Mouse (Mus musculus) WW6 (cell line): Measurements from ENCODE around the gene Ptger3.

Source experiments
- DNase-seq: peaks from one replicate; pipeline ENCODE4 v3.0.0-alpha.2; 2013; ENCODE audit warnings: low read depth, low spot score

The Ptger3 gene

DNA sequence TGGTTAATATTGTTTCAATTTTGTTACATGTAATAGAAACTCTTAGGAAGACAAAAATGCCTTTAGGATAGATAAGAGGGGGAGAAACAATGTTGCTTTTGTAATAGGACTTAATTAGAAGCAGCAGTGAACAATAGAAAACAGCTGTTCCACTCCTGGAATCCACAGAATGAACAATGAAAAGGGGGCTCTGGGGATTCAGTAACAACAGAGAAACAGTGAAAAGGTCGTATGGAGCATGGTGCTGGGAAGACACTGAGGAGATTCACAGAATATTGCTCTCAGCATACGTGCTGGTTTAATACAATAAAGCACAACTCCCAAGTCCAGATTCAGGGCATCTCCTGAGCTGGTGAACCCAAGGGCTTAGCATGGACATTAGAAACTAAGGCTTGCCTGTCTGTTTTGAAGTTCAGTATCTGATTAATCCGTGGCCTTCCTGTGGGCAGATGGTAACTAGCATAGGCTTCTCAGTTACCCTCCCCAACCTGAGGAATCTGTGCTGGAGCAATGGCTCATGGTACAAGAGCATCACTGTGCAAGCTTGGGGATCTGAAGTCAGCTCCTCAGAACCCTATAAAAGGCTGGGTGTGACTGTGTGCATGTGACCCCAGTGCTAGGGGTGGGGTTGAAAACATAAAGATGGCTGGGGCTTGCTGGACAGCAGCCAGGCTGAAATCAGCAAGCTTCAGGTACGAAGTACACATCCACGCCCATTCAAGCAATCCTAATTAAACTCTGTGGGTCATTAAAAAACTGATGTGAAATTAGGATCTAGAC lies 16.1 kb downstream of the Ptger3 start:
- DNase-seq, result no peak

DNA sequence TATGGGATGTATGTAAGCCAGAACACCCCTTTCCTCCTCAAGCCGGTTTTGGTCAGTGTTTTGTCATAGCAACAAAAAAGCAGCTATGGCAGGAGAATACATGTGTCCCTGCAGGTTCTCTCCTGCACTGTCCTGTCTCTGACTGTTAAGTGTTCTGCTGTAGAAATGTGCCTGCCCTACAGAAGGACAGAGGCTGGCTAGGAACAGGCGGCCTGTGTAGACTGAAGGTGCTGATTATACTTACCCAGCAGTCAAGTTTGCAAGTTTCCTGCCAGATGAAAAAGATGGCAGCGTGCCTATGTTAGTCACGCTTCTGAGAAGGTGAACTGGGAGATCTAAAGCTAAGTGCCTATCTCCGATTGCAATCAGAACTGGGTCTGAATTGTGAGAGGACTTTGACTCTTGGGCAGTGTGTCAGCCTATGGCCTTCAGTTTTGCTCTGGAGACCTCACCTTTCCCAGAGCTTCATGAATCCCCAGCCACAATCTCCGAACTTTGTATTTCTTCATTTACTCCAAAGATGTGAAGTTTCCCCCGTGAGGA lies 31.2 kb downstream of the Ptger3 start:
- no peak for DNase-seq

GRCm38 (mm10) chr3:157604684-157605410 lies 38.2 kb downstream of the Ptger3 start:
- no peak for DNase-seq

DNA sequence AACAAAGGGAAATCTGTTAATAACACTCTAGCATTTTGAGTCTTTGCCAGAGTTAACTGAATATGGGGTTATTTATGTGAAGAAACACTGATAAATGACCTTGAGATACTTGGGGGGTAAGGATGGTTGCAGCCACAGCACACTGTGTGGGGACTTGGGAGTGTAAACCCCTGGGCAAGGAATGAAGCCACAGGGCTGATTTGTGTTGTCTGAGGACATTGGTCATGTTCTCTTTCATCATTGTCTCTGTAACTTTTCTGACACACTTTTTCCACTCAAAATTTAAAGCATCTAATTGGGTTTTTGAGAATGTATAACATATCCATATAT lies 38.7 kb downstream of the Ptger3 start:
- DNase-seq, result no peak

DNA sequence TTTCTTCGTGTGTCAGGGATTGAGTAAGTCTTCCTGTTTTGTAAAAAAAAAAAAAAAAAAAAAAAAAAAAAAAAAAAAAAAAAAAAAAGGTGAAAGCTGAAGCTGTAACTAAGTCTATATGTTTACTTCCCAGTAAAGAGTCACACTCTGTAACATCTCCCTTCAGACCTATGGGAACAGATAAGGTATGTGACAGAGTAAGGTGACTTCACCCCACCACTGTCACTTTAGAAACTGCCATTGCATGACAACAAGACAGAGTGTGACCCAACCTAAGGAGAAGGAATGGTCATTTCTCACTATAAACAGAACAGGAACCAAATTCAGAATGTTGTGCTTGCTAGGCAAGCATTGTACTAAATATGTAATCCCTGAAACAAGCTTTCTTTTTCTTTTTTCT lies 46.9 kb downstream of the Ptger3 start:
- no peak for DNase-seq

DNA sequence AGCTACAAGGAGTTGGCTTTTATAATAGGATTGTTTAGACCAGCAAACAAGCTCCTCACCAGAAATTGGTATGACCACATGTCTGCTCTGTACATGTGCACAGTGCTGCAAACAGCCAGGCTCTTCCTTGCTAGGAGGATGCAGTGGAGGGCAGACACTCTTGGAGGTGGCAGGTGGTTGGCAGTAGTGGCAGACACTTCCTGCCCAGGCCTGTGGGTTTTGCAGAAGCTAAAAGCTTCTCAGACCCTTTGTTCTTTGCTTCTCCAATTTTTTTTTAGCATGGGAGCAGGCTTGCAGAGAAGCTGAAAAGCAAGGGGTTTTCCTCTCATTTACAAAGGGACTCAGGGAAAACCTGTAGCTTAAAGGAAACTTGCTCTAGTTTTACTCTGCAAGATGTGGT lies 50.3 kb downstream of the Ptger3 start:
- DNase-seq, result no peak

GRCm38 (mm10) chr3:157627407-157627806 lies 60.7 kb downstream of the Ptger3 start:
- DNase-seq, result no peak

DNA sequence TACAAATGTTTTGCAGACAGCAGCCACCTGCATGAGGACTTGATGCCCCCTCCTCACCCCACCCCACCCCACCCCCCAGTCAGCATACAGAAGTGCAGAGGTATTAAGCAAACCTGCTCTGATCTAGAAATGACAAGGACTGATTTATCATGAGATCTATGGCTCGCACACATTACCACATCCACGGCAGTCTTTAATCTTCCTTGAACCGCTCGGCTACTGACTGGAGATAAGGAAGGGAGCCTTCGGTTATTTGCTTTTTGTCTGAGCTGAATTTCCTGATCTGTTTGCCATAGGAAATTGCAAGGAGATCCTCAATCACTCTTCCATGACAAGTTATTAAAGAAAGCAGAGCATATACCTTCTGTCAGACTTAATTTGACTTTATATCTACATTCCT lies 64.0 kb downstream of the Ptger3 start:
- DNase-seq, result no peak

DNA sequence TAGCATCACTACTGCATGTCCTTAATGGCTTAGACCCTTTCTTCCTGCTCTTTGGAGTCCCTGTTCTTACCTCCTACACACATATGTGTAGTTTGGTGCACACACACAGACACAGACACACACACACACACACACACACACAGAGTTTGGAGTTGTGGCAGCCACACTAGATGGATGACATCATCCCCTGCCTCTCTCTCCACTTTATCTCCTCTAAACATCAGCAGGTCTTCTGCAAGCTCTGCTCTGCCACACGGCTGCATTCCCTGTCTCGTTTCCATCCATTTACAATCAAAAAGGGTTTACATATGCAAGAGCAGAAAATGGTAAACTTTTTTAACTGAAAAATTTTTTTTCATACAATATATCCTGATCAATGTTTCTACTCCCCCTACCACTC lies 64.7 kb downstream of the Ptger3 start:
- DNase-seq, result no peak

GRCm38 (mm10) chr3:157634431-157634830 lies 67.7 kb downstream of the Ptger3 start:
- no peak for DNase-seq

GRCm38 (mm10) chr3:157635713-157636112 lies 69.0 kb downstream of the Ptger3 start:
- DNase-seq, result no peak

GRCm38 (mm10) chr3:157636887-157637286 lies 70.2 kb downstream of the Ptger3 start:
- DNase-seq, result no peak

DNA sequence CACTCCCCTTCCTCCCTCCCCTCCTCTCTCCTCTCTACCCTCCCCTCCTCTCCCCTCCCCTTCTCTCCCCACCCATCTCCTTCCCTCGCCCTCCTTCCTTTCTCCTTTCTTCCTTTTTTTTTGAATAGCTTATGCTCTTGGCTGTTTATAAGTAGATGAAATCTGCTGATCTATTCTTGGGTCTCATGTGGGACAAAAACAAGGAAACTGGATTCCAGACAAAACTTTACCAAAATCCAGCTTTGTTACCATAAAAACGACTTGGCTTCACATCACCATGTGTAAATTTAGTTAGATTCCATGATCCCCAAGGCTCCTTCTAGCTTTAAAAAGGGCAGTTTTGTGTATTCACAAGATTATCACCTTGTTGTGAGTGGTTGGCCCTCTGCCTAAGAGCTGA lies 70.6 kb downstream of the Ptger3 start:
- no peak for DNase-seq

GRCm38 (mm10) chr3:157641634-157642033 lies 74.9 kb downstream of the Ptger3 start:
- DNase-seq, result no peak

DNA sequence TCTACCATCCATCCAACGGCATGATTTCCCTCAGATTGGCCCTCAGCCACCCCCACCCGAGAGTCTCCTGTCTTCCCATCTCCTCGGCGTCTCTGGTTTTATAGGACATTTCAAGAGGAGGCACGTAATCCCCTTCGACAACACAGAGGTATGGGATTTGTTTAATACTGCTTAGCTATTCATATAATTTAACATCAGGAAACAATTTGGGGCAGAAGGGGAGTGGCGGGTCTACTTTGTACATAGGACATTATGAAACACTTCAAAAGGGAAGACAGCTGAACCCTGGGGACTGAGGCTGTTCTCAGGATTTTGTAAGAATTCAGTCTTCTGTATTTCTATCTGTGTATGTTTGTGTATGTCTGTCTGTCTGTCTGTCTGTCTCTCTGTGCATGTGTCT lies 94.9 kb downstream of the Ptger3 start:
- no peak for DNase-seq

GRCm38 (mm10) chr3:157664486-157665041 lies 97.9 kb downstream of the Ptger3 start:
- no peak for DNase-seq

DNA sequence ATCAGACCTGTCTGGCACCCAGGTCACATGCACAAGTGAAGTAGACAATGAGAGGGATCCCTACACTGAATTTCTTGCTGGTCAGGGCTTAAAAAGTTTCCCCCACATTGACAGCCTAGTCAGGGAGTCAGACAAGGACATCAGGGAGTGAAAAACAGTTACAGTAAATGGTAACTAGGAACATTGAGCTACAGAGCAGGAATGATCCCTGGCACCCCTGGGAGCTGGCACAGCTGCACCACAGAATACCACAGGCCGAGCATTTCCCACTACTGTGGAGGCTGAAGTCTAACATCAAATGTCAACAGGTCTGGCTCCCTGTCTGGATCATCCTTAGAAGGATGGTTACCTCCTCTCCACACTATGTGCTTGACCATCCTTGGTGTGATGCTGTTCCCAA lies 98.8 kb downstream of the Ptger3 start:
- DNase-seq, result no peak

DNA sequence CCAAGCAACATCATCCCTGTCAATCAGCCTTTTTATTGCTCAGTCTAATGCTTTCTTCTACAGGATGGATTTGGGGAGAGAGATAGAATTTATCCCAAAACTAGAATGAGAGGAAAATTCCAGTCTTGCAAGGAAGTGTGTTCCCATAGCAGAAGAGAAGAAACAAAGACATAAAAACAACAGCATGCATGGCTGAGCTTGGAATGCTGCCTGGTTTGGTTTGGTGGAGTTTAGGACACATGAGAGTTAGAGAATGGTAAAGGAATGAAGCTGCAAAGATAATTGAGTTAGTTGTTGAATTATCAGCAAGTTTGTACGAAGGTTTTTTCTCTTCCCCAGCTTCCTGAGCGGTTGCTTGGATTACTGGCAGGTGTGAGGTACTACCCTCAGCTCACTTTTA lies 99.5 kb downstream of the Ptger3 start:
- no peak for DNase-seq

DNA sequence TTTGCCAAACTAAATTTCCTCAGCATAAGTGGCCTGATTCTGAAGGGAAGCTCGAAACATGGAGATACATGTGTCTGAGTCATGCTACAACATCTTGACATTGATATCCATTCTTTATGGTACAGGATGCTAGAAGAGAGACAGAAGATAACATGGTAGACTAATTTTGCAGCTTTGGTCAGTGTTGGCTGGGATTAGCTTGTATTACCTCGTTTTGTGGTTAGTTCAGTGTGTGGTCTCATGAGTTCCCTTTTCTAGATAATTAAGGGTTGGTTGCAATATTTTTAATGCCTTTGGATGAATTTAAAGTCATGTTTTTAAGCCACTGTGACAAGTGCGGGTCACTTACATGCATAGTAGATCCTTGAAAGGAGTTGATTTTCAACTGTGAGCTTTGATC lies 119.4 kb downstream of the Ptger3 start:
- DNase-seq, result no peak

- no peak for DNase-seq
Measured at GRCm38 (mm10) chr3:157688419-157689162, 121.9 kb downstream of the Ptger3 start.
